Mouse (Mus musculus): ENCODE measurements at regions not wholly inside any gene's neighbourhood (a gene's known extent, or its start where the extent isn't known, plus 50 kb on each side); places are given as distances from the start of the nearest gene placed in this dataset.

- H3K27me3 ChIP-seq (ENCODE audit: control insufficient read depth, insufficient read depth, low read length), result no peaks in the 10 kb centered on the region
- WGBS, result 68% methylated on average over 6 of the region's 6 CpGs
- TF ChIP-seq POLR2A (IDR thresholded peaks at IDR 0.05; ENCODE audit: low read depth, low read length) (no peak), CTCF (IDR thresholded peaks at IDR 0.05; ENCODE audit: extremely low read depth, insufficient read depth, insufficient read length, insufficient replicate concordance) (no peak)
Measured at GRCm38 (mm10) chr6:13286542-13287273, 61.9 kb upstream of the Vwde start.

GRCm38 (mm10) chr6:13280835-13281234, 56.1 kb upstream of the Vwde start:
- WGBS, result under 1% methylated on average over 3 of the region's 3 CpGs
- peak in 1 of 2 experiments; percentile 7 for DNase-seq (ENCODE audit: low read depth in 1 of 2, low spot score in 2 of 2)
- Histone ChIP-seq H3K27me3 (ENCODE audit: control insufficient read depth, insufficient read depth, low read length) (no peaks in the 10 kb centered on the region), H3K4me1 (ENCODE audit: control insufficient read depth, insufficient read depth, insufficient read length) (no peaks in the 10 kb centered on the region), H3K27ac (ENCODE audit: insufficient read depth, low read length) (no peak overlapping the region), H3K36me3 (ENCODE audit: control insufficient read depth, insufficient read depth, low read length) (no peaks in the 10 kb centered on the region), H3K4me3 (ENCODE audit: extremely low read depth, insufficient read depth, insufficient read length) (no peak overlapping the region)
- TF ChIP-seq CTCF (IDR thresholded peaks at IDR 0.05; ENCODE audit: extremely low read depth, insufficient read depth, insufficient read length, insufficient replicate concordance) (no peak), POLR2A (IDR thresholded peaks at IDR 0.05; ENCODE audit: low read depth, low read length) (no peak)

More at GRCm38 (mm10) chr6:13286542-13287273, 61.9 kb upstream of the Vwde start:
- Histone ChIP-seq H3K27ac (ENCODE audit: insufficient read depth, low read length) (no peak overlapping the region), H3K36me3 (ENCODE audit: control insufficient read depth, insufficient read depth, low read length) (no peaks in the 10 kb centered on the region), H3K4me3 (ENCODE audit: extremely low read depth, insufficient read depth, insufficient read length) (no peak overlapping the region), H3K4me1 (ENCODE audit: control insufficient read depth, insufficient read depth, insufficient read length) (no peaks in the 10 kb centered on the region)
- DNase-seq (ENCODE audit: low read depth in 1 of 2, low spot score in 2 of 2), result no peak
